Mouse (Mus musculus) heart, postnatal 0 days (tissue): ENCODE results near the gene Zfp704.

Experiments used
- CTCF ChIP-seq: IDR thresholded peaks from 2 replicates; pipeline ENCODE4 v1.5.1; 2016; ENCODE audit warnings: antibody characterized with exemption, control low read depth, low read depth
- EP300 ChIP-seq: IDR thresholded peaks from 2 replicates; pipeline ENCODE4 v1.6.1; 2016; ENCODE audit warnings: antibody characterized with exemption, low read depth

DNA sequence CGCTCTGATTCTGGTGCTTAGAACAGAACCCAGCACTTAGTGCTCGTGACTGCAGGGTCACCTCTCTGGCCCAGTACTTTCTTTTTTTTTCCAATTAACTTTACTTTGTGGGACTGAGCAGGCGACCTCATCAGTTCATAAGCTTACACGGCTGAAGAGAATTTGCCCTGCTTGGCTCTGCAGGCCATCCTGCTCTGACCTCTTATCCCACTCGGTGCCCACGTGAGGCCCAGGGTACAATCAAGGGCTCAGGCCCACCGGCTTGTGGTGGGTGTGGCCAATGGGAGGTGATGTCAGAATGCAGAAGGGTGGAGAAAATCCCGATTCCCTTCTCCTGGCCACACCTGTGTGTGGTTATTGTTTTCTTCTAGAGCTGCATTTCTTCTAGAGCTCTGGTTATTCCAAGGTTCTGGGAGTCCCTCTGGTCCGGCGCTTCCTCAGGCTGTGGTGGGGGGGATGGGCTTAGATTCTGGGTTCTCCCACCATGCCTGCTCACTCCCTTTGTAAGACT, 153.4 kb downstream of the Zfp704 start:
- TF ChIP-seq CTCF (no peak), EP300 (no peak)
